Mouse (Mus musculus) liver, embryonic 14.5 days (tissue): ENCODE measurements at regions not wholly inside any gene's neighbourhood (a gene's known extent, or its start where the extent isn't known, plus 50 kb on each side); places are given as distances from the start of the nearest gene placed in this dataset.

Experiments used
- CTCF ChIP-seq: IDR thresholded peaks from 2 replicates; pipeline ENCODE4 v1.5.1; 2016; ENCODE audit warnings: antibody characterized with exemption, low read depth, control low read depth
- EP300 ChIP-seq: IDR thresholded peaks from 2 replicates; pipeline ENCODE4 v1.6.1; 2016; ENCODE audit warnings: antibody characterized with exemption, low read depth

GRCm38 (mm10) chr7:93023489-93024130 is 56.1 kb upstream of the Fam181b start:
- TF ChIP-seq CTCF (no peak), EP300 (no peak)
